Mouse (Mus musculus) forebrain, embryonic 13.5 days (tissue): ENCODE measurements around the gene Ktn1. TPM values are rescaled to one million over a fixed set of nuclear protein-coding genes. Genes with fewer than 3 reads are reported as not detected.

ENCODE experiments used
- ATAC-seq: fragments of 200-750 bp; cut with Nextera tagmentation; 2 replicates; pipeline ENCODE4 v1.8.0; 2017
- H3K27ac ChIP-seq: fragments of 300-500 bp; sonication (generic); 2 replicates; pipeline ENCODE4 v1.5.1; 2015; ENCODE audit warnings: inconsistent platforms, mild to moderate bottlenecking, moderate library complexity
- H3K27me3 ChIP-seq: fragments of 300-500 bp; sonication (generic); 2 replicates; pipeline ENCODE4 v1.6.1; 2015; ENCODE audit warnings: mild to moderate bottlenecking, inconsistent platforms
- H3K36me3 ChIP-seq: fragments of 300-500 bp; sonication (generic); 2 replicates; pipeline ENCODE4 v1.6.1; 2015; ENCODE audit warnings: mild to moderate bottlenecking, inconsistent platforms; ENCODE audit not compliant: poor library complexity, severe bottlenecking
- H3K4me1 ChIP-seq: fragments of 300-500 bp; sonication (generic); 2 replicates; pipeline ENCODE4 v1.6.1; 2015; ENCODE audit warnings: inconsistent platforms
- H3K4me2 ChIP-seq: fragments of 300-500 bp; sonication (generic); 2 replicates; pipeline ENCODE4 v1.6.1; 2015; ENCODE audit warnings: inconsistent platforms, mild to moderate bottlenecking, moderate library complexity
- H3K4me3 ChIP-seq: fragments of 300-500 bp; sonication (generic); 2 replicates; pipeline ENCODE4 v1.5.1; 2015; ENCODE audit warnings: mild to moderate bottlenecking, inconsistent platforms
- H3K9ac ChIP-seq: fragments of 300-500 bp; sonication (generic); 2 replicates; pipeline ENCODE4 v1.6.1; 2015; ENCODE audit warnings: mild to moderate bottlenecking, inconsistent platforms
- H3K9me3 ChIP-seq: fragments of 300-500 bp; sonication (generic); replicated peaks from 2 replicates; pipeline ENCODE4 v1.6.1; 2016; ENCODE audit warnings: inconsistent platforms
- WGBS: fragments of 180-500 bp; shearing (Covaris S2); methylation state at CpG from one replicate; pipeline ENCODE4 v1.1.7; 2015; 5-methylcytosine and 5-hydroxymethylcytosine counted together
- polyA plus RNA-seq: library from polyadenylated mRNA; unstranded; fragments of >200 nt; fragmentation: Nextera tagmentation; extraction: Ambion mirVana; gene quantifications from 2 replicates; pipeline ENCODE4 v1.2.1, GENCODE M21; 2015

Gene Ktn1
- polyA plus RNA-seq, 1 experiment from 2014 or later = 75.1 TPM

GRCm38 (mm10) chr14:47668096-47668495 is 19.8 kb downstream of the Ktn1 start:
- no peak; the same call in 1 of the 2 replicates for ATAC-seq

DNA sequence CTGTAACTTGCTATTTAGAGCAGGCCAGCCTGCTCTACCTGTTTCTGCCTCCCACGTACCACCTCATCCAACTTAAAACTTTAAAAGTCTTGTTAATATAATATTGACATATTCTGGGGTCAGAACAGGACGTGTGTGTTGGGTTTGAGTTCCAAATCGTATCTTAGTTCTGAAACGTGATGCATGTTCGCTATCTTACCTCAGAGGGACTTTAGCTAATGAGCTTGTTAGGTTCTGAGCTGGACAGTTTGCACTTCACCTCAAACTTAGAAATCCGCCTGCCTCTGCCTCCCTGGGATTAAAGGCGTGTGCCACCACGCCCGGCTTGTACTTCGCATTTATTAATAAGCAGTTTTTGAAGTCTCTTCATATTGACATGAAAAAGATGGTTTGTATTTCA is 34.6 kb downstream of the Ktn1 start:
- ATAC-seq = no peak
- Histone ChIP-seq H3K27me3 (no peaks in the 10 kb centered on the region), H3K36me3 (peaks cover 79% of the 10 kb centered on the region), H3K27ac (no peak overlapping the region), H3K4me2 (no peak overlapping the region), H3K9ac (no peak overlapping the region), H3K9me3 (no peaks in the 10 kb centered on the region), H3K4me3 (no peak overlapping the region), H3K4me1 (no peaks in the 10 kb centered on the region)
- 96% methylated on average over 10 of the region's 10 CpGs for WGBS

More at GRCm38 (mm10) chr14:47668096-47668495, 19.8 kb downstream of the Ktn1 start:
- H3K4me3 ChIP-seq = no peak overlapping the region
- no peaks in the 10 kb centered on the region for H3K9me3 ChIP-seq
- peaks cover 34% of the 10 kb centered on the region for H3K36me3 ChIP-seq
- H3K27me3 ChIP-seq = no peaks in the 10 kb centered on the region
- H3K27ac ChIP-seq = no peak overlapping the region
- H3K9ac ChIP-seq = no peak overlapping the region
- peaks cover 3% of the 10 kb centered on the region; the same call in 1 of the 2 replicates for H3K4me1 ChIP-seq
- H3K4me2 ChIP-seq = no peak overlapping the region

DNA sequence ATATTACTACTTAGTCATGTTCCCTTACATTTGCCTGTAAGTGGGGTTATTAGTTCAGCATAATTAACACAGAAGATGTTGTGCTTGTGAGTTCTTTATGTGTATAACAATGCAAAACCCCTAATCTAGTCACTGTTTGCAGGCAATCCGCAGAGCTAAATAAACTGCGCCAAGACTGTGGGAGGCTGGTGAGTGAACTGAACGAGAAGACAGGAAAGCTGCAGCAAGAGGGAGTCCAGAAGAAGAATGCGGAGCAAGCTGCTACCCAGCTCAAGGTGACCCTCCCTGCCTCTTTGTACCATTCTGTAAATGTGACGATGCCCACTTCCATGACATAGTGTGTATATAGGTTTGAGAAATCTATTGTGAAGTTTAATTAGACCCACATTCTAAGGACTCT is 36.3 kb downstream of the Ktn1 start:
- H3K4me3 ChIP-seq = no peak overlapping the region
- no peak overlapping the region for H3K9ac ChIP-seq
- ATAC-seq = no peak
- H3K27me3 ChIP-seq = no peaks in the 10 kb centered on the region
- no peaks in the 10 kb centered on the region for H3K9me3 ChIP-seq
- no peak overlapping the region for H3K4me2 ChIP-seq
- 80% methylated on average over 5 of the region's 5 CpGs for WGBS
- no peaks in the 10 kb centered on the region for H3K4me1 ChIP-seq
- no peak overlapping the region for H3K27ac ChIP-seq
- peaks cover 83% of the 10 kb centered on the region for H3K36me3 ChIP-seq

DNA sequence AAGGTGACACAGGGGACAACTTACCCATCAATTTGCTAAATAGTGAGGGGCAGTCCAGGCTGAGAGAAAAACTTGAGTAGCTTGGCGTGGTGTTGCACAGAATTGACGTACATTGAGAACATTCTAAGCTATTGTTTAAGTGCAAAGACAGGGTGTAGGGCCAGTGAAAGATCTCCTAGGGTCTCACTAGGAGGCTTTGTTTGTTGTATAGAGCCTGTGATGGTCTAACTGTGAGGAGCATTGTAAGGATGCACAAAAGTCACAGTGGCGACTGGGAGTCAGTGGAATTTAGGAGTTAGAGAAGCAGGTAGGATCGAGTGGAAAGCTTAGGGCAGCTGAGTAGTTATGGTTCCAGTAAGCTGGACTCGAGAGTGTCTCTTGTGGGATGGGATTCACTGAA is 50.9 kb downstream of the Ktn1 start:
- Histone ChIP-seq H3K4me2 (no peak overlapping the region), H3K9ac (no peak overlapping the region), H3K4me1 (no peaks in the 10 kb centered on the region), H3K36me3 (peaks cover 50% of the 10 kb centered on the region), H3K9me3 (no peaks in the 10 kb centered on the region), H3K4me3 (no peak overlapping the region), H3K27me3 (no peaks in the 10 kb centered on the region), H3K27ac (no peak overlapping the region)
- 55% methylated on average over 5 of the region's 5 CpGs for WGBS
- ATAC-seq = no peak

GRCm38 (mm10) chr14:47709546-47709945 is 61.3 kb downstream of the Ktn1 start:
- H3K27ac ChIP-seq = no peak overlapping the region
- H3K4me3 ChIP-seq = no peak overlapping the region
- no peaks in the 10 kb centered on the region for H3K9me3 ChIP-seq
- 81% methylated on average over 3 of the region's 3 CpGs for WGBS
- no peaks in the 10 kb centered on the region for H3K27me3 ChIP-seq
- H3K4me2 ChIP-seq = no peak overlapping the region
- no peak overlapping the region for H3K9ac ChIP-seq
- ATAC-seq = no peak
- H3K4me1 ChIP-seq = no peaks in the 10 kb centered on the region
- H3K36me3 ChIP-seq = peaks cover 66% of the 10 kb centered on the region

DNA sequence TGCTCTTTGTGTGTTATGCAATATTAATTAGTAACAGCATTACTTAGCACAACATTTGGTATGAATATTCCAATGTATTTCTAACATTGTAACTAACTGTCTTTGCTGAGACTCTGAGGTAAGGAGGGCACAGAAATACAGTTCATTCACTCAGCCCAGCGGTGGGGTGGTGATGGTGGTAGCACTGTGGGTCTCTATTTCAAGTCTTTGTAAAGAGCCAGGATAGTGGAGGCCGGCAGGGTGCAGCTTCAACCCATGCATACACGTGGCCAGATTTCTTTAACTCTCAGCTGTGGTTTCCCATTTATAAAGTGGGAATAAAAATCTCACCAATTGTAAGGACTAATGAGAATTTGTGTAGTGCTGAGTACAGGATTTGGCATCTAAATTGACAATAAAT is 67.5 kb downstream of the Ktn1 start:
- no peaks in the 10 kb centered on the region for H3K9me3 ChIP-seq
- H3K4me3 ChIP-seq = no peak overlapping the region
- ATAC-seq = peak; percentile 67; the same call in 1 of the 2 replicates

GRCm38 (mm10) chr14:47717916-47718606 is 69.8 kb downstream of the Ktn1 start:
- ATAC-seq = peak; percentile 84
- no peaks in the 10 kb centered on the region for H3K27me3 ChIP-seq
- no peaks in the 10 kb centered on the region for H3K9me3 ChIP-seq
- H3K4me1 ChIP-seq = peaks cover 15% of the 10 kb centered on the region
- H3K27ac ChIP-seq = no peak overlapping the region
- peaks cover 29% of the 10 kb centered on the region for H3K36me3 ChIP-seq
- 63% methylated on average over 14 of the region's 14 CpGs for WGBS
- H3K4me3 ChIP-seq = no peak overlapping the region
- H3K9ac ChIP-seq = no peak overlapping the region
- H3K4me2 ChIP-seq = no peak overlapping the region

More for the DNA sequence above, 67.5 kb downstream of the Ktn1 start:
- Histone ChIP-seq H3K36me3 (peaks cover 33% of the 10 kb centered on the region), H3K27ac (no peak overlapping the region), H3K27me3 (no peaks in the 10 kb centered on the region), H3K4me1 (peaks cover 15% of the 10 kb centered on the region), H3K9ac (no peak overlapping the region), H3K4me2 (no peak overlapping the region)
- WGBS = 42% methylated on average over 3 of the region's 3 CpGs

DNA sequence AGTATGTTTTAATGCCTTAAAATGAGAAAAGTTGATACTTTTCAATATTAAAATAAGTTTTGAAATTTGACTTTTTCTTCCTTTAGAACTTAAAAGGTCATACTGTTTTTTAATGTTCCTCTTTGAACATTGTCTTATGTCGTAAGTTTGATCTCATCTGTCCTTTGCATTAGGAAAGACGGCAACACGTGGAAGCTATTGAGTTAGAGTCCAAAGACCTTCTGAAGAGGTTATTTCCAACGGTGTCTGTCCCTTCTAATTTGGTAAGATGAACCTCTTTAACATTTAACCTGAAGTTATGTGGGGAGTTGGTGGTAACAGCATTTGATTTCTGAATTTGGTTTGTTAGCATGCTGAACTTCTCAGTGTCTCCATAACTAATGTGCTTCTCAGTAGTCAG is 71.8 kb downstream of the Ktn1 start:
- H3K27ac ChIP-seq = no peak overlapping the region
- ATAC-seq = no peak
- peaks cover 39% of the 10 kb centered on the region for H3K36me3 ChIP-seq
- H3K9me3 ChIP-seq = no peaks in the 10 kb centered on the region
- 93% methylated on average over 4 of the region's 4 CpGs for WGBS
- peaks cover 15% of the 10 kb centered on the region for H3K4me1 ChIP-seq
- no peak overlapping the region for H3K4me3 ChIP-seq
- no peaks in the 10 kb centered on the region for H3K27me3 ChIP-seq
- no peak overlapping the region for H3K9ac ChIP-seq
- no peak overlapping the region for H3K4me2 ChIP-seq

DNA sequence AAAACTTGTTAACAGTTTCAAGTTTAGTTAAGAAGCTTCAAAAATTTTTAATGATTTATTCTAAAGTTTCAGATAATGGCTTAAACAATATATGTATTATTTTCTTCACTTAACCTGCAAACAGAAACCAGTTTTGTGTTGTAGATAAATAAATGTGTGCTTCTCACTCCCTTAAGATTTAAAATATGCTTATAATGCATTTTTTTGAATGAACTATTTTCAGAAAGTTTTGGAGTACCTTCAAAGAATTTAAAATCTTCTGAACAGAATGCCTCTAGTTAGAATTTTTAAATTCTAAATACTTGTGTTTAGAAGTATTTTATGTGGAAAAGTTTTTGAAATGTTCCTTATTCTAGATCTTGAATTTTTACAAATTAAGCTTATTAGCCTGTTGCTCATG is 74.8 kb downstream of the Ktn1 start:
- H3K36me3 ChIP-seq = peaks cover 58% of the 10 kb centered on the region
- no peak for ATAC-seq
- H3K9me3 ChIP-seq = no peaks in the 10 kb centered on the region
- H3K4me2 ChIP-seq = no peak overlapping the region
- H3K4me3 ChIP-seq = no peak overlapping the region
- H3K27me3 ChIP-seq = no peaks in the 10 kb centered on the region
- H3K9ac ChIP-seq = no peak overlapping the region
- H3K4me1 ChIP-seq = no peaks in the 10 kb centered on the region
- no peak overlapping the region for H3K27ac ChIP-seq

DNA sequence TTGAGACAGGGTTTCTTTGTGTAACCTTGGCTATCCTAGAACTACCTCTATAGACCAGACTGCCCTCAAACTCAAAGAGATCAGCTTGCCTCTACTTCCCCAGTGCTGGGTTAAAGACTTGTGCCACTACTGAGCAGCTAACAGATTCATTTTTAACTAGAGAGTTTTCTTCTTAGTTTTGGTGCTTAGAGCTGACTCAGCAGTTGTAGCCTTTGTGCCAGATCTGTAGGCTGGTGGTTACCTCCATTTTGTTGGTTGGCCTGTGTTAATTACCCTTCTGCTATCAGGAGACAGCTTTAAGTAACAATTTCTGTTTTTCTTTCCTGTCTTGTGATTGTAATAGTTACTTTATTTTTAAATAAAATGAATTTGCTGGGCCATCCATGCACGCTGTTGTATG is 80.3 kb downstream of the Ktn1 start:
- no peak overlapping the region for H3K4me2 ChIP-seq
- ATAC-seq = no peak
- no peaks in the 10 kb centered on the region for H3K4me1 ChIP-seq
- H3K4me3 ChIP-seq = no peak overlapping the region
- no peak overlapping the region for H3K27ac ChIP-seq
- no peaks in the 10 kb centered on the region for H3K9me3 ChIP-seq
- peaks cover 92% of the 10 kb centered on the region for H3K36me3 ChIP-seq
- H3K9ac ChIP-seq = no peak overlapping the region
- no peaks in the 10 kb centered on the region for H3K27me3 ChIP-seq
- 100% methylated on average over 1 of the region's 1 CpGs for WGBS

DNA sequence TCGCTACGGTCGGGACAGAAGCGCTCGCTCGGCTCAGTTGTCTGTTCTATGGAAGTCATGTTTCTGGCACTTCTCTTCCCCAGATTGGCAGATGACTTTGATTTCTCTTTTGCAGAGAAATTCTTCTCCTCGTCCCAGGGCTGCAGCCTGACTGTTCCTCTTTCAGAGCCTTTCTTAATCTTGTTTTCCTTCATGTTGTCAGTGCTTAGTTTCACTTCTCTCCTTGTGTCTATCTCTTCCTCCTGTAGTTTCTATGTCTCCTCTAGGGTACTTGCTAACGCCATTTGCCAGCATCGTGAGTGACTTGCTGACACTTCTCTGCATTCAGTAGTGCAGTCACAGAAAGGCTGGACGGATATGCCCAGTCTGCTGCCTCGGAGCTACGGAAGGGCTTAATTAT is 87.1 kb downstream of the Ktn1 start:
- no peaks in the 10 kb centered on the region for H3K27me3 ChIP-seq
- no peak overlapping the region for H3K4me2 ChIP-seq
- H3K27ac ChIP-seq = no peak overlapping the region
- H3K4me3 ChIP-seq = no peak overlapping the region
- peaks cover 76% of the 10 kb centered on the region for H3K36me3 ChIP-seq
- no peak for ATAC-seq
- no peaks in the 10 kb centered on the region for H3K4me1 ChIP-seq
- no peaks in the 10 kb centered on the region for H3K9me3 ChIP-seq
- H3K9ac ChIP-seq = no peak overlapping the region
- WGBS = 95% methylated on average over 12 of the region's 12 CpGs

DNA sequence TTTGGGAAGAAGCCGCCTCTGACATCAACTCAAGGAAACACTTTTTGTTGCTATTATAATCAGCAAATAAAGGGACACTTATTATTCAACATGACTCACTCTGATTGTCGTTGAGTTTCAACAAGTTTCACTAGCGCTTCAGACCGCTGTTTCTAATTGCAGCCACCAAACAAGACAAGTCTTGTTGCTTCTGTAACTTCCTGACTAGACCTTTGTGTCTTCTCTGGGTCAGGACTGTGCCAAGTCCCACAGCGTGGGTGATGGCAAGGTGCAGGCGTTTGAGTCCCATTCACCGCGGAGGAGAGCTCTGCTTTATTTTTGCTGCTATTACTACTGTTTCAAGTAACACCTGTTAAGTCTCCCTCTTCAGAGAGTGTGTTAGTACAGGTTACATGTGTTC is 88.2 kb downstream of the Ktn1 start:
- Histone ChIP-seq H3K4me3 (no peak overlapping the region), H3K4me2 (no peak overlapping the region), H3K9me3 (no peaks in the 10 kb centered on the region), H3K9ac (no peak overlapping the region), H3K27me3 (no peaks in the 10 kb centered on the region), H3K36me3 (peaks cover 67% of the 10 kb centered on the region), H3K4me1 (no peaks in the 10 kb centered on the region), H3K27ac (no peak overlapping the region)
- ATAC-seq = no peak
- 74% methylated on average over 8 of the region's 8 CpGs for WGBS

- Histone ChIP-seq H3K27ac (no peak overlapping the region), H3K9me3 (no peaks in the 10 kb centered on the region), H3K4me2 (no peak overlapping the region), H3K9ac (no peak overlapping the region), H3K4me3 (no peak overlapping the region), H3K27me3 (no peaks in the 10 kb centered on the region), H3K36me3 (peaks cover 35% of the 10 kb centered on the region), H3K4me1 (no peaks in the 10 kb centered on the region)
- no peak for ATAC-seq
- 90% methylated on average over 5 of the region's 5 CpGs for WGBS
Observed at GRCm38 (mm10) chr14:47740316-47740996, 92.2 kb downstream of the Ktn1 start.
